Mouse (Mus musculus): ENCODE measurements around the gene Il34. TPM values are rescaled to one million over a fixed set of nuclear protein-coding genes. Genes with fewer than 3 reads are reported as not detected.

Gene Il34
- polyA plus RNA-seq, 1 experiment from 2014 or later, result 0.15 TPM

- Histone ChIP-seq H3K9ac (replicated peaks; ENCODE audit: low read length) (no peak overlapping the region), H3K36me3 (replicated peaks; ENCODE audit: control insufficient read depth, insufficient read depth, low read depth, low read length) (no peaks in the 10 kb centered on the region), H3K27me3 (ENCODE audit: control insufficient read depth, insufficient read depth, low read length) (no peaks in the 10 kb centered on the region), H3K9me3 (replicated peaks; ENCODE audit: control insufficient read depth, low read length) (no peaks in the 10 kb centered on the region), H3K4me3 (ENCODE audit: low read depth, low read length) (no peak overlapping the region), H3K4me1 (ENCODE audit: control insufficient read depth, insufficient read depth, low read length) (no peaks in the 10 kb centered on the region), H3K4me2 (ENCODE audit: low read depth, low read length) (no peak overlapping the region), H3K27ac (replicated peaks; ENCODE audit: low read depth, low read length) (no peak overlapping the region)
- ATAC-seq (replicated peaks; ENCODE audit: insufficient number of reproducible peaks, low FRiP score, low TSS enrichment, low read depth) (no peak), DNase-seq (ENCODE audit: low spot score) (no peak)
- 91% methylated on average over 9 of the region's 9 CpGs for WGBS
These were observed 11.8 kb downstream of the Il34 start for GRCm38 (mm10) chr8:110793936-110794335.

- 87% methylated on average over 9 of the region's 9 CpGs for WGBS
- ATAC-seq (replicated peaks; ENCODE audit: insufficient number of reproducible peaks, low FRiP score, low TSS enrichment, low read depth), result no peak
- H3K4me1 ChIP-seq (ENCODE audit: control insufficient read depth, insufficient read depth, low read length), result no peaks in the 10 kb centered on the region
These were observed 12.2 kb downstream of the Il34 start for GRCm38 (mm10) chr8:110793511-110793910.

GRCm38 (mm10) chr8:110792574-110793200 is 13.0 kb downstream of the Il34 start:
- Histone ChIP-seq H3K4me3 (ENCODE audit: low read depth, low read length) (no peak overlapping the region), H3K4me1 (ENCODE audit: control insufficient read depth, insufficient read depth, low read length) (no peaks in the 10 kb centered on the region), H3K4me2 (ENCODE audit: low read depth, low read length) (no peak overlapping the region), H3K9me3 (replicated peaks; ENCODE audit: control insufficient read depth, low read length) (no peaks in the 10 kb centered on the region), H3K9ac (replicated peaks; ENCODE audit: low read length) (no peak overlapping the region), H3K27ac (replicated peaks; ENCODE audit: low read depth, low read length) (no peak overlapping the region), H3K36me3 (replicated peaks; ENCODE audit: control insufficient read depth, insufficient read depth, low read depth, low read length) (no peaks in the 10 kb centered on the region), H3K27me3 (ENCODE audit: control insufficient read depth, insufficient read depth, low read length) (no peaks in the 10 kb centered on the region)
- DNase-seq (ENCODE audit: low spot score) (no peak), ATAC-seq (replicated peaks; ENCODE audit: insufficient number of reproducible peaks, low FRiP score, low TSS enrichment, low read depth) (no peak)
- 78% methylated on average over 11 of the region's 11 CpGs for WGBS

More at GRCm38 (mm10) chr8:110793511-110793910, 12.2 kb downstream of the Il34 start:
- H3K9ac ChIP-seq (replicated peaks; ENCODE audit: low read length), result no peak overlapping the region
- no peak overlapping the region for H3K4me2 ChIP-seq (ENCODE audit: low read depth, low read length)
- H3K4me3 ChIP-seq (ENCODE audit: low read depth, low read length), result no peak overlapping the region
- H3K27me3 ChIP-seq (ENCODE audit: control insufficient read depth, insufficient read depth, low read length), result no peaks in the 10 kb centered on the region
- no peak overlapping the region for H3K27ac ChIP-seq (replicated peaks; ENCODE audit: low read depth, low read length)
- H3K36me3 ChIP-seq (replicated peaks; ENCODE audit: control insufficient read depth, insufficient read depth, low read depth, low read length), result no peaks in the 10 kb centered on the region
- no peaks in the 10 kb centered on the region for H3K9me3 ChIP-seq (replicated peaks; ENCODE audit: control insufficient read depth, low read length)
- DNase-seq (ENCODE audit: low spot score), result no peak

- WGBS, result 78% methylated on average over 10 of the region's 10 CpGs
- Histone ChIP-seq H3K27ac (replicated peaks; ENCODE audit: low read depth, low read length) (no peak overlapping the region), H3K4me2 (ENCODE audit: low read depth, low read length) (no peak overlapping the region), H3K4me3 (ENCODE audit: low read depth, low read length) (no peak overlapping the region), H3K27me3 (ENCODE audit: control insufficient read depth, insufficient read depth, low read length) (no peaks in the 10 kb centered on the region), H3K9ac (replicated peaks; ENCODE audit: low read length) (no peak overlapping the region), H3K36me3 (replicated peaks; ENCODE audit: control insufficient read depth, insufficient read depth, low read depth, low read length) (no peaks in the 10 kb centered on the region), H3K9me3 (replicated peaks; ENCODE audit: control insufficient read depth, low read length) (no peaks in the 10 kb centered on the region), H3K4me1 (ENCODE audit: control insufficient read depth, insufficient read depth, low read length) (no peaks in the 10 kb centered on the region)
- ATAC-seq (replicated peaks; ENCODE audit: insufficient number of reproducible peaks, low FRiP score, low TSS enrichment, low read depth) (no peak), DNase-seq (ENCODE audit: low spot score) (no peak)
These were observed 14.6 kb downstream of the Il34 start for GRCm38 (mm10) chr8:110791164-110791563.

- no peak for ATAC-seq (replicated peaks; ENCODE audit: insufficient number of reproducible peaks, low FRiP score, low TSS enrichment, low read depth)
These were observed 15.5 kb downstream of the Il34 start for GRCm38 (mm10) chr8:110790270-110790669.

GRCm38 (mm10) chr8:110789571-110789970 is 16.2 kb downstream of the Il34 start:
- Histone ChIP-seq H3K36me3 (replicated peaks; ENCODE audit: control insufficient read depth, insufficient read depth, low read depth, low read length) (no peaks in the 10 kb centered on the region), H3K4me3 (ENCODE audit: low read depth, low read length) (no peak overlapping the region), H3K4me1 (ENCODE audit: control insufficient read depth, insufficient read depth, low read length) (no peaks in the 10 kb centered on the region), H3K27me3 (ENCODE audit: control insufficient read depth, insufficient read depth, low read length) (no peaks in the 10 kb centered on the region), H3K9ac (replicated peaks; ENCODE audit: low read length) (no peak overlapping the region), H3K4me2 (ENCODE audit: low read depth, low read length) (no peak overlapping the region), H3K9me3 (replicated peaks; ENCODE audit: control insufficient read depth, low read length) (no peaks in the 10 kb centered on the region), H3K27ac (replicated peaks; ENCODE audit: low read depth, low read length) (no peak overlapping the region)
- WGBS, result 60% methylated on average over 12 of the region's 12 CpGs
- ATAC-seq (replicated peaks; ENCODE audit: insufficient number of reproducible peaks, low FRiP score, low TSS enrichment, low read depth) (no peak), DNase-seq (ENCODE audit: low spot score) (no peak)

More at GRCm38 (mm10) chr8:110790270-110790669, 15.5 kb downstream of the Il34 start:
- H3K4me3 ChIP-seq (ENCODE audit: low read depth, low read length), result no peak overlapping the region
- no peak overlapping the region for H3K27ac ChIP-seq (replicated peaks; ENCODE audit: low read depth, low read length)
- WGBS, result 74% methylated on average over 6 of the region's 6 CpGs
- no peaks in the 10 kb centered on the region for H3K4me1 ChIP-seq (ENCODE audit: control insufficient read depth, insufficient read depth, low read length)
- H3K9me3 ChIP-seq (replicated peaks; ENCODE audit: control insufficient read depth, low read length), result no peaks in the 10 kb centered on the region
- H3K36me3 ChIP-seq (replicated peaks; ENCODE audit: control insufficient read depth, insufficient read depth, low read depth, low read length), result no peaks in the 10 kb centered on the region
- no peak overlapping the region for H3K9ac ChIP-seq (replicated peaks; ENCODE audit: low read length)
- H3K4me2 ChIP-seq (ENCODE audit: low read depth, low read length), result no peak overlapping the region
- DNase-seq (ENCODE audit: low spot score), result no peak
- H3K27me3 ChIP-seq (ENCODE audit: control insufficient read depth, insufficient read depth, low read length), result no peaks in the 10 kb centered on the region

- Histone ChIP-seq H3K4me2 (ENCODE audit: low read depth, low read length) (no peak overlapping the region), H3K27me3 (ENCODE audit: control insufficient read depth, insufficient read depth, low read length) (no peaks in the 10 kb centered on the region), H3K27ac (replicated peaks; ENCODE audit: low read depth, low read length) (no peak overlapping the region), H3K36me3 (replicated peaks; ENCODE audit: control insufficient read depth, insufficient read depth, low read depth, low read length) (no peaks in the 10 kb centered on the region), H3K4me1 (ENCODE audit: control insufficient read depth, insufficient read depth, low read length) (no peaks in the 10 kb centered on the region), H3K4me3 (ENCODE audit: low read depth, low read length) (no peak overlapping the region), H3K9ac (replicated peaks; ENCODE audit: low read length) (no peak overlapping the region), H3K9me3 (replicated peaks; ENCODE audit: control insufficient read depth, low read length) (no peaks in the 10 kb centered on the region)
- 39% methylated on average over 12 of the region's 12 CpGs for WGBS
- ATAC-seq (replicated peaks; ENCODE audit: insufficient number of reproducible peaks, low FRiP score, low TSS enrichment, low read depth), result no peak
- DNase-seq (ENCODE audit: low spot score), result no peak
These were observed 16.7 kb downstream of the Il34 start for GRCm38 (mm10) chr8:110788981-110789380.

- no peak overlapping the region for H3K27ac ChIP-seq (replicated peaks; ENCODE audit: low read depth, low read length)
- no peak overlapping the region for H3K4me3 ChIP-seq (ENCODE audit: low read depth, low read length)
- H3K27me3 ChIP-seq (ENCODE audit: control insufficient read depth, insufficient read depth, low read length), result no peaks in the 10 kb centered on the region
- ATAC-seq (replicated peaks; ENCODE audit: insufficient number of reproducible peaks, low FRiP score, low TSS enrichment, low read depth) (no peak), DNase-seq (ENCODE audit: low spot score) (no peak)
- no peaks in the 10 kb centered on the region for H3K36me3 ChIP-seq (replicated peaks; ENCODE audit: control insufficient read depth, insufficient read depth, low read depth, low read length)
- H3K9me3 ChIP-seq (replicated peaks; ENCODE audit: control insufficient read depth, low read length), result no peaks in the 10 kb centered on the region
- 72% methylated on average over 9 of the region's 9 CpGs for WGBS
- no peak overlapping the region for H3K4me2 ChIP-seq (ENCODE audit: low read depth, low read length)
- no peak overlapping the region for H3K9ac ChIP-seq (replicated peaks; ENCODE audit: low read length)
- H3K4me1 ChIP-seq (ENCODE audit: control insufficient read depth, insufficient read depth, low read length), result no peaks in the 10 kb centered on the region
These were observed 18.2 kb downstream of the Il34 start for GRCm38 (mm10) chr8:110787411-110787954.
